Mouse (Mus musculus) yolk sac, embryonic 10.5 days (tissue): Measurements from ENCODE around the gene Card14.
A peak's percentile ranks its signal among the peaks of the same experiment; 100 is the strongest.

Experiments used
- DNase-seq: peaks from one replicate; pipeline ENCODE4 v3.0.0-alpha.2; 2017; ENCODE audit warnings: low spot score

The Card14 gene

GRCm38 (mm10) chr11:119355443-119356385 is 48.1 kb downstream of the Card14 start, which contains the start of the genes Sgsh and Slc26a11:
Gene Sgsh, minus strand, starts transcription at chr11:119355536.
Gene Slc26a11, plus strand, starts transcription at chr11:119355557.
- peak; percentile 88 for DNase-seq

- DNase-seq, result no peak
Observed at GRCm38 (mm10) chr11:119359089-119359488, 51.5 kb downstream of the Card14 start.

GRCm38 (mm10) chr11:119362769-119363533 is 55.4 kb downstream of the Card14 start:
- no peak for DNase-seq

GRCm38 (mm10) chr11:119363534-119364145 is 56.1 kb downstream of the Card14 start:
- peak; percentile 66 for DNase-seq

GRCm38 (mm10) chr11:119375425-119375824 is 67.9 kb downstream of the Card14 start:
- no peak for DNase-seq

- no peak for DNase-seq
Observed at GRCm38 (mm10) chr11:119377326-119377725, 69.8 kb downstream of the Card14 start.

GRCm38 (mm10) chr11:119378551-119378950 is 71.0 kb downstream of the Card14 start:
- DNase-seq, result no peak

- peak; percentile 44 for DNase-seq
Observed at GRCm38 (mm10) chr11:119381631-119382337, 74.2 kb downstream of the Card14 start.

GRCm38 (mm10) chr11:119382338-119382850 is 74.8 kb downstream of the Card14 start:
- no peak for DNase-seq

GRCm38 (mm10) chr11:119384904-119385303 is 77.3 kb downstream of the Card14 start:
- DNase-seq, result no peak

- peak; percentile 34 for DNase-seq
Observed at GRCm38 (mm10) chr11:119386306-119386705, 78.7 kb downstream of the Card14 start.

GRCm38 (mm10) chr11:119387273-119387672 is 79.7 kb downstream of the Card14 start:
- DNase-seq, result peak; percentile 50

GRCm38 (mm10) chr11:119389851-119390270 is 82.3 kb downstream of the Card14 start:
- DNase-seq, result peak; percentile 75

- peak; percentile 53 for DNase-seq
Observed at GRCm38 (mm10) chr11:119390271-119391231, 83.0 kb downstream of the Card14 start.

GRCm38 (mm10) chr11:119391386-119392000 is 83.9 kb downstream of the Card14 start:
- DNase-seq, result no peak

- DNase-seq, result peak; percentile 56
Observed at GRCm38 (mm10) chr11:119392001-119392614, 84.5 kb downstream of the Card14 start.

- peak; percentile 64 for DNase-seq
Observed at GRCm38 (mm10) chr11:119392800-119393482, 85.4 kb downstream of the Card14 start, which contains the start of gene Rnf213. Gene Rnf213, plus strand, starts transcription at chr11:119393100.

GRCm38 (mm10) chr11:119393483-119393804 is 85.9 kb downstream of the Card14 start:
- DNase-seq, result no peak

GRCm38 (mm10) chr11:119394210-119394609 is 86.6 kb downstream of the Card14 start:
- DNase-seq, result no peak
